Mouse (Mus musculus) retina, embryonic 14.5 days (tissue): ENCODE data around the gene Kcnh7.

Experiments used
- DNase-seq: peaks from one replicate; pipeline ENCODE4 v3.0.0-alpha.2; 2015; ENCODE audit warnings: low spot score

The Kcnh7 gene

GRCm38 (mm10) chr2:63183563-63184545 is at the start of gene Kcnh7:
Gene Kcnh7 (minus strand): TSS chr2:63184287.
- peak; percentile 53 for DNase-seq

GRCm38 (mm10) chr2:63207435-63207834 is 23.3 kb upstream of the Kcnh7 start:
- DNase-seq, result no peak

GRCm38 (mm10) chr2:63186014-63186413 is 1.9 kb upstream of the Kcnh7 start:
- peak; percentile 81 for DNase-seq

DNA sequence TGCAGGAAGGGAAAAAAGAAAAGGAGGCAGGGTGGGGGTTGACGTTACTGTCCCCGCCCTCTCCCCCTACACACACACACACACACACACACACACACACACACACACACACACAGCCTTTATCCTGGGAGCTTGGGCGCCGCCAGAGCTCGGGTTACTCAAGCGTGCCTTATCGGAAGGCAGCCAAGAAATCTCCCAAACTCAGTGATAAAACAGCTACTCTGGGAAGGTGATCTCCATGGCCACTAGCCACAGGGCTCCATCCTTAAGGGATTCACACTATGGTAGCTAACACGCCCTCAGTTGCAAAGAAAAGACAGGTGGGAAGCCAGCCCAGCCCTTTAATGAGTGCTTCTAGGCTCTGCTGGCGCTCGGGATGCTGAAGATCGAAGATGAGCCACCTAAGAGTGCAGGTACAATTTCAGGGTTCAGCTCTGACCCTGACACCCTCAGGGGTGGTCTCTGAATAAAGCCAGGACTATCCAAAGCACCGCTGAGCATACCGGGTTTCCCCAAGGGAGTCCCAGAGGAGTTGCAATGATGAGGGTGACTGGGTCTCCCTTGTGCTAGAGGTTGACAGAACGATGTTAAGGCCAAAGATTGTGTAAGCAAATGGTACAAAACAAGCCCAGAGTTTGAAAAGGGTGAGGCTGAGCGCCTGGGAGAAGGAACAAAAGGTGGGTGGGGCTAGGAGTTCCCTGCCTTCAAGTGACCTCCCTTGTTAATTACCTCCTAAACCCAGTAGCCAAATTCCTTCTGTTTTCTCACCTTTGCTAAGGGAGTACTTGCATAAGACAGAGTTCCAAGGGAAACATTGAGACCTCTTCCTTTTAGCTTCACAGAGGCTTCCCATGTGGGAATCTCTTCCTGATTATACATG is 704 bp upstream of the Kcnh7 start:
- peak; percentile 21 for DNase-seq

DNA sequence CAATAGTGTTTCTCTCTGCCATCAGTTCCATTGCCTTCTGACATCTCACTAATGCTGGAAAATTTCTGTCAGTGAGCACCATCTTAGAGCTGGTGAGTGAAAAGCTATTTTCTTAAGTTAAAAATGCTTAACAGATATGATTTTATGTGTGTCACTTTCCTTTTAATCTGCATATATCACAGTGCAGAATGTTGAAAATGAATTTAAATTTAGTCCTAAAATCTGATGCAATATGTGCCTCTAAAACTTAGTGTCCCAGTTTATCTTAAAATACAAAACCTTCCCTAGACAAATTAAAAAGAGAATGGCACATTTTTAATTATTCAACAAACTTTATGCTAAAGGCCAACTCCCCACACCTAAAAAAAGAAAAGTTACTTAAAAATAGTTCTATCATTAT is 30.4 kb downstream of the Kcnh7 start:
- DNase-seq, result no peak

DNA sequence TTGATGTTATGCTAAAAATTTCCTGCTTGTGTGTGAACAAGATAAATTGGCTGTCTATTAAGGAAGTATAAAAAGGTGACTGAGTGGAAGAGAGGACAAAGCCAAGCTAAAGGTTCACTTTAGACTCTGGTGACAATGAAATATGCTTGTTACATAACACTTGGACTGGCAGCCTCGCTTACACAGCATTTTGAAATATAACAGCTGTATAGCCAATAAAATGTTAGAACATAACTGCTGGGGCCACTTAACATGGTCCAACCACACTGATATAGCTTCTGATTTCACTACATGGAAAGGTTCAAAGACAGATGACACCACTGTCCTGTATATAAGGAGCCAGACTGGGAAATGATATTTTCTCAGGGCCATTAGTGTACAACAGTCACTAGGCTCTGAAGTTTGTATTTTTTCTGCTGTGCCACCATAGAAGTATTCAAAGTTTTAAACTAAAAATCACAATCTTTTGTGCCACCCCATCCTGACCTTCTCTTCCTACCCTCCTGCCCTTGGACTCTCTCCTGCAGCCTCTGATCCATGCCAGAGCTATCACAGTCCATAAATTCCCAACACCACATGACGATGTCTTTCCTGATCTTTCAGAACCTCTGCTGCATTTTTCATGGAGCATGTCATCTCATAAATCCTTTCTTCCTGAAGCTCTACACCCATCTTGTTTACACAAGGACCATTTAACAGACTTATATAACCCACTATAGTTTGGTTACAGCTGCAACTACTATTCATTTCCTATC is 56.1 kb downstream of the Kcnh7 start:
- DNase-seq, result no peak

- no peak for DNase-seq
Measured at GRCm38 (mm10) chr2:63120316-63120715, 63.8 kb downstream of the Kcnh7 start.

GRCm38 (mm10) chr2:63117209-63118193 is 66.6 kb downstream of the Kcnh7 start:
- peak; percentile 29 for DNase-seq

GRCm38 (mm10) chr2:63105971-63106370 is 78.1 kb downstream of the Kcnh7 start:
- DNase-seq, result no peak

- DNase-seq, result peak; percentile 60
Measured at GRCm38 (mm10) chr2:63099676-63100075, 84.4 kb downstream of the Kcnh7 start.

GRCm38 (mm10) chr2:63091775-63092174 is 92.3 kb downstream of the Kcnh7 start:
- DNase-seq, result no peak

DNA sequence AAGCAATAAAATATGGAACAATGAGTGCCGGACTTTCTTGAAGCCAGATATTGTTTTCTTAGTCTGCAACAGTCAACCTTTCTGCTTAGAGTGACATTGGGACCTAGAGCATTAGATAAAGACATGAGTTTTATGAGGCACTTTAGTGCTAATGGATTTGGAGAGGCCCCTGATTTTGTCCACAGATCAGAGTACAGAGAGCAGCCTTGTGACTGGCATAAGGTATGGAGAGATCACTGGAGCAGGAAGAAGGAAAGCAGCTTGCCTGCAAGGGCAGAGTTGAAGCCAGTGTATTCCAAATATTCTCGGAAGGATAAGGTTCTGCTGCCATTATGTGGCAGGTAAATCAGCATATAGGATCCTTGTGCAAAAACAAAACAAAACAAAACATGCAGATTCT is 93.6 kb downstream of the Kcnh7 start:
- no peak for DNase-seq

- no peak for DNase-seq
Measured at GRCm38 (mm10) chr2:63058386-63058785, 125.7 kb downstream of the Kcnh7 start.

DNA sequence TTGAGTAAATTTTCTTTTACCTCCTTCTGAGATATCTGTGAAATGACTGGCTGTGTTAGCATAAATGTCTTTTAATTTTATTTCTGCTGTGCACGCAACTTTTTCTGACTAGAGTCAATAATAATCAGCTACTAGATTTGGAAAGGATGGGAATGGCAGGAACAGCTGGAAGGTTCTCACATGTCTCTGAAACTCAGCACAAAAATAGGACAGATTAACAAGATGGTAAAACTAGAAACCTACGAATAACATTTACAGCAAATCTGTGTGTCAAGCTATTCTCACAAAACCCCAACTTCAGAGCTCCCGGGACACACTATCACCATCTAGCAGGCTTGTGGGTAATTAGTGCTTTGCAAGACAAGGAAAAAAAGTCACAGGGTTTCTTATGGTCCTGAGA is 134.2 kb downstream of the Kcnh7 start:
- no peak for DNase-seq

DNA sequence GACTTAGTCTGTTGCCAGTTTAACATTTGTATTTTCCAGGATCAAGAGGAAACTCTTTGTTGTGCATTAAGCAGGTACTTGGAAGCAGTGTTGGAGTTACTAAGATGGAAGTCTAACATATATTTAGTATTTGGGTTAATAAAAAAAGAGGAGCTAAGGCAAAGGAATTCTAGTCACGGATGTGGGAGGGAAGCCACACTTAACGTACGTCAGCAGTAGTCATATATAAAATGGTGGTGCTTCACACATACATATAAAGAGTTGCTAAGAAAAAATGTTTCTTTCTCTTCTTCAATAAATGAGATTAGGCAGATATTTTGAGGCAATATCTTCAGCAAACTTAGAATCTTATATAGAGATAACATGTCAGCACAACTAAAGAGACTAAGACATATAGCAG is 144.4 kb downstream of the Kcnh7 start:
- DNase-seq, result no peak

GRCm38 (mm10) chr2:63014909-63015308 is 169.2 kb downstream of the Kcnh7 start:
- DNase-seq, result no peak

GRCm38 (mm10) chr2:63009141-63009540 is 174.9 kb downstream of the Kcnh7 start:
- no peak for DNase-seq

DNA sequence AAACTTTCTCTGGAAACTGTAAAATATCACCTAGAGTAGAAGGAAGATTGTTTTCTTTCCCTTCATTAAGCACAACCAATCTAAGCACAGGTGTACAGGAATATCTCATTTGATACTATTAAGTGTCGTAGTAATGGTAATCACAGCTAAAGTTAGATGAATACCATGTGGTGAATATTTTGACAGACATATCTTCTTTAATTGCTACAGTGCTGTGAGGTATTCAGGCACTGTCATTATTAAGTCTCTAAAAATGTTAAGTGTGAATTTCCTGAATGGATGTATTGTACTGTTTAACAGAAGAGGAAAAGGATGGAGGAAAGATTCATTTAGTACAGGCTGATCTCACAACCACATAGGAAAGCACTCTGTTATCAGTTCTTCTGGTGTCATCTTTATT is 181.3 kb downstream of the Kcnh7 start:
- no peak for DNase-seq

DNA sequence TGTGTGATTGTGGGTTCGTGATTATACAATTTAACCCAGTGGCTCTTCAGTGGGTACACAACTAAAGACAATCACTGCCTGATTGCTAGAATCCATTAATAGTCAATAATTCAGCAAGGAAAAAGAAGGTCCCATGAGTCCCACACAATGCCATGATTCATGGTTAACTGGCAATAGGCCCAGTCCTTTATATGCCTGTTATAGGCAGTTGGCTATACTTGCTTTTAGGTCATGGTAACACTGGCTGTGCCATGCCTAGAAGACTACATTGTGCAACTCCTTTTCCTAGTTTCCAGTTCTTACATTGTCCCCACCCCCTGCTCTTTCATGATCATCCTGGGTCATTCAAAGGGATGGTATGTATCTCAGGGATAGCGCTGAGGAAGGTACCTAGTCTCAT is 186.4 kb downstream of the Kcnh7 start:
- no peak for DNase-seq

DNA sequence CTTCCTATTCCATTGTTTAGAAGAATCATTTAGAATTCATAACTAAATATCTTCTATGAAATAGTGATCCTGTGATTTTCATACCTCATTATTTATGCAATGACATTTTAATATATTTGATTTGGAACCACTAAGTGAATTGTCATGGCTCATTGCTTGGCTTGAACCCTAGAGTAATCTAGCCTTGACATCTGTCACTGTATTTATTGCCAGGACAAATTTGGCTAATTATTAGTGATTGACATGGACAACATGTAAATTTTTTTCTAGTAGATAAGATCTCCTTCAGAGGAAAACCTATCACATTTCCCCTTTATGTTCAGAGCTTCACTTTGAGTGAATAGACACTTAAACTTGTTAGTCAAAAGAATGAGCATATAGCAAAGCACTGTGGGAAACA is 195.5 kb downstream of the Kcnh7 start:
- no peak for DNase-seq

DNA sequence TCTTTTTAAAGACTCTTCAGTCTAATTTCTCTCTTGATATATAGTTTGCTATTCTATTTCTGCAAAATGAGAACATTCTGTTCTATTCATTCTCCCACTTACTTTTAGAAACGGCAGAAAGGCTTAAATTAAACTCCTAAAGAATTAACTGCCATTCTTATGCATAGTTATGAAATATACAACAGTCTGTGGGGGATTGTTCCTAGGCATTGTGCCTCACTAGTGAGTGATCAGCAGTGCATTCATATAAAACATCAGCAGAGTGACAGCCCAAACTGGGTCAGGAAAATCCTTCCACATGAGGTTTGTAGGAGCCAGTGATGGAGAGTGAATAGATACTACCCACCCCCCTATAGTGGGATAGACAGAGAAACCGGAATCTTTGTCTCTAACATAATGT is 200.2 kb downstream of the Kcnh7 start:
- peak; percentile 51 for DNase-seq
